Mouse (Mus musculus) heart, embryonic 14.5 days (tissue): ENCODE data around the gene Usp42. TPM values are rescaled to one million over a fixed set of nuclear protein-coding genes. Genes with fewer than 3 reads are reported as not detected.
A peak's percentile ranks its signal among the peaks of the same experiment; 100 is the strongest.

Source experiments
- ATAC-seq: fragments of 200-750 bp; cut with Nextera tagmentation; 2 replicates; pipeline ENCODE4 v1.8.0; 2017; ENCODE audit warnings: low read depth, moderate TSS enrichment; ENCODE audit not compliant: insufficient number of reproducible peaks, insufficient read depth, low FRiP score
- H3K27ac ChIP-seq, 2 experiments: fragments of 200-500 bp in 1 of 2; fragments of 300-500 bp in 1 of 2; sonication (generic) in 1 of 2; replicated peaks in 1 of 2; 2 replicates each; pipeline ENCODE4 v1.5.1; 2012 to 2014; ENCODE audit warnings: low read depth in 2 of 2, low read length in 2 of 2, control low read depth in 1 of 2, mild to moderate bottlenecking in 1 of 2, mixed read lengths in 1 of 2; ENCODE audit not compliant: control insufficient read depth in 1 of 2, insufficient read depth in 1 of 2
- H3K27me3 ChIP-seq: fragments of 300-500 bp; sonication (generic); 2 replicates; pipeline ENCODE4 v1.6.1; 2014; ENCODE audit warnings: mild to moderate bottlenecking, low read length, control low read depth; ENCODE audit not compliant: control insufficient read depth, insufficient read depth
- H3K36me3 ChIP-seq: fragments of 300-500 bp; sonication (generic); 2 replicates; pipeline ENCODE4 v1.6.1; 2014; ENCODE audit warnings: mild to moderate bottlenecking, control low read depth, low read length, mixed read lengths; ENCODE audit not compliant: control insufficient read depth, insufficient read depth
- H3K4me1 ChIP-seq, 2 experiments: fragments of 200-500 bp in 1 of 2; fragments of 300-500 bp in 1 of 2; sonication (generic) in 1 of 2; 2 replicates each; pipeline ENCODE4 v1.6.1; 2012 to 2014; ENCODE audit warnings: low read length in 2 of 2, control low read depth in 1 of 2, mixed read lengths in 1 of 2; ENCODE audit not compliant: control insufficient read depth in 2 of 2, insufficient read depth in 2 of 2
- H3K4me2 ChIP-seq: fragments of 300-500 bp; sonication (generic); 2 replicates; pipeline ENCODE4 v1.6.1; 2014; ENCODE audit warnings: mild to moderate bottlenecking, low read length
- H3K4me3 ChIP-seq, 2 experiments: fragments of 200-500 bp in 1 of 2; fragments of 300-500 bp in 1 of 2; sonication (generic) in 1 of 2; 2 replicates each; pipeline ENCODE4 v1.5.1; 2012 to 2014; ENCODE audit warnings: low read length in 2 of 2, mild to moderate bottlenecking in 2 of 2, control low read depth in 1 of 2, low read depth in 1 of 2, moderate library complexity in 1 of 2; ENCODE audit not compliant: control insufficient read depth in 1 of 2, insufficient read depth in 1 of 2
- H3K9ac ChIP-seq: fragments of 300-500 bp; sonication (generic); 2 replicates; pipeline ENCODE4 v1.6.1; 2014; ENCODE audit warnings: mild to moderate bottlenecking, low read length
- H3K9me3 ChIP-seq: fragments of 300-500 bp; sonication (generic); 2 replicates; pipeline ENCODE4 v1.6.1; 2016; ENCODE audit warnings: low read length, control low read depth; ENCODE audit not compliant: control insufficient read depth
- WGBS: fragments of 180-500 bp; shearing (Covaris S2); extraction: QIAGEN DNeasy Blood & Tissue Kit; methylation state at CpG from one replicate; pipeline ENCODE4 v1.1.7; 2014; 5-methylcytosine and 5-hydroxymethylcytosine counted together
- polyA plus RNA-seq: library from polyadenylated mRNA; unstranded; fragments of >200 nt; fragmentation: Nextera tagmentation; extraction: Ambion mirVana; gene quantifications from 2 replicates; pipeline ENCODE4 v1.2.1, GENCODE M21; 2014

The Usp42 gene
- polyA plus RNA-seq, 1 experiment from 2014 or later = 12.8 TPM

DNA sequence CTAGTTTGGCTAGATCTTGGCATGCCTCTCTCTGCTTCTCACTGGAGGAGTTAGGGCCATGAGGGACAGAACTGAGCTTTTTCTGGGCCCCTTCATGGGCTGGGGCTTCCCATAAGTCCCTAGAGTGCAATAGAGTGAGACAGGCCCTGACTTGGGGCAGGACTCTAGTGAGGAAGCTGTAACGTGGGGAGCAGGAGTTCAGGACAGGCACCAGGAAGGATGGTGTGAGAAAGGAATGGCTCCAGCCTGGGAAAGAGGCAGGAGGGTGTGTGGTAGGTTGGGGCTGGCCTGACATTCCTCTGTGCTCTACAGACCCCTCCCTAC, 26.5 kb downstream of the Usp42 start:
- Histone ChIP-seq H3K9ac (0 out of 2 replicates have a peak overlapping the region, but pooled peaks have one; percentile 5), H3K9me3 (no peaks in the 10 kb centered on the region), H3K27ac (peak overlapping the region; percentile 40 to 76), H3K36me3 (peaks cover 84% of the 10 kb centered on the region), H3K27me3 (no peaks in the 10 kb centered on the region), H3K4me2 (no peak overlapping the region), H3K4me3 (no peak overlapping the region), H3K4me1 (peaks cover 20 to 27% of the 10 kb centered on the region in 2 experiments)
- 36% methylated on average over 1 of the region's 1 CpGs for WGBS
- ATAC-seq = no peak; the same call in 1 of the 2 replicates

DNA sequence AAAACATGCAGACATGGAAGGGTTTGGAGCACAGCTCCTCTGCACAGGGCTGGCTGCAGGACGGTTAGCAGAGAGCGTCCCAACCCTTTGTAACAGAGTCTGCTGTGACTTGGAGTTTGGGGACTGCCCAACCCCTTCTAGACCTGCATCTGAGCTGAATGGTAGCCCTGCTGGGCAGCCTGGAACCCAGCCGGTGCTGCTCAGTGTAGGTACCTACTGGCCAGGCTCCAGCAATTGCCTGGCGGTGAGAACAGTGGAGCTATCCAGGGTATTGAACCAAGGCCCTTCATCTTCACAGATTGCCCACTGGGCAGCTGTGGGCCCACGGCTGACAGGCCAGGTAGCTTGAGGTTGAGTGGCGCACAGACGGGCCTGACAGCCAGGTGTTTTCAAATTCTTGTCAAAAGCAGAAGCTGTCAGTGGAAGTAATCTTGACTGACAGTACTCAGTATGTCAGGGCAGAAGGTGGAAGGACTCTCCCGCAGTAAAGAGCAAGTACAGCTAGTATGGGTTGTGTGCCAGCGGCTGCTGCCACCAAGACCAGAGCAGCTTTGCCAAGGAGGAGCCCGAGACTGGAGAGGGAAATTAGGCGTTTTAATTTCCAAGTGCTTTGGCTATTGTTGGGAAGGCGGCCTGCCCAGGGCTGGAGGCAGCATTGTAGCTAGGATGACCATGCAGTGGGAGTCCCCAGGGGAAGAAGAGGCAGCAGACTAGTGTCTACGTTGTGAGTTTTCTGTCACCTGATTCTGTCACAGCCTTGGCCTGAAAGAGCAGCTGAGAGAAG, 27.0 kb downstream of the Usp42 start:
- no peaks in the 10 kb centered on the region for H3K9me3 ChIP-seq
- no peaks in the 10 kb centered on the region for H3K27me3 ChIP-seq
- ATAC-seq = no peak
- peaks cover 20 to 27% of the 10 kb centered on the region in 2 experiments for H3K4me1 ChIP-seq
- no peak overlapping the region for H3K4me2 ChIP-seq
- H3K27ac ChIP-seq = peak overlapping the region; percentile 40 to 76; a peak in 2 of 4 replicates
- H3K4me3 ChIP-seq = no peak overlapping the region
- peaks cover 83% of the 10 kb centered on the region for H3K36me3 ChIP-seq
- 0 out of 2 replicates have a peak overlapping the region, but pooled peaks have one; percentile 5 for H3K9ac ChIP-seq
- WGBS = 72% methylated on average over 13 of the region's 13 CpGs

DNA sequence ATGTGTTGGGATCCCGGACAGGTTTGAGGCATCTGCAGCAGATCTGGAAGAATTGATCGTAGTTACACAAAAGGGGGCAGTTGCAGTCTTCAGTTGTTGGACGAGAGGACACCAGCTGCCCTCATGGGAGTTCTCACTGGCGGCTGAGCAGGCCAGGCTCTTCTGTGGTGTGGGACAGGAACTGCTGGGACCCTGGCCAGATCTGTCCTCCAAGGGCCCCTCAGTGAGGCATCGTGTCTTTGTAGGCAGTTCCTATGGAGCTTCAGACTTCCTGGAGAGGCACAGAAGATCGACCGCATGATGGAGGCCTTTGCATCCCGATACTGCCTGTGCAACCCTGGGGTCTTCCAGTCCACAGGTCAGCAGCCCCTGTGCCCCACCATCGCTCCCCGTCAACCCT, 31.0 kb downstream of the Usp42 start:
- WGBS = 88% methylated on average over 10 of the region's 10 CpGs
- H3K27ac ChIP-seq = no peak overlapping the region
- H3K27me3 ChIP-seq = no peaks in the 10 kb centered on the region
- no peaks in the 10 kb centered on the region for H3K9me3 ChIP-seq
- H3K36me3 ChIP-seq = peaks cover 72% of the 10 kb centered on the region
- no peak overlapping the region for H3K4me2 ChIP-seq
- H3K4me1 ChIP-seq = peaks cover 13 to 14% of the 10 kb centered on the region in 2 experiments
- no peak for ATAC-seq
- H3K4me3 ChIP-seq = no peak overlapping the region
- H3K9ac ChIP-seq = no peak overlapping the region

DNA sequence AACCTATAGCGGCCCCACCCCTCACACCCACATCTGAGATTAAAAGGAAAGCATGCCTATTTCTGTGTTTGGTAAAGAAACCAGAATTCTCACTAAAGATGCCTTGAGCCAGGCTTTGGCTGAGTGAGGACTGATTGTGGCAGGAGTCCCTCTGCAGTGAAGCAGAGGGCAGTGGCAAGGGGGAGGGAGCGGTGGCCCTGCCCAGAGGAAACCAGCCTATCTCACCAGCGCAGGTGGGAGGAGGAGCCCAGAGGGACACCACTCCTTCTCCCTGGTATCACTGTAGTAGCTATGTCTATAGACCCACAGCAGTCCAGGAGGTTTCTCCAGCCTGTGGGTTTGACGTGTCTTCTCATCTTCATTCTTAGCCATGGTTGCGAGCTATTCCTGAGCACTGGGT, 31.8 kb downstream of the Usp42 start:
- Histone ChIP-seq H3K4me1 (peaks cover 5 to 6% of the 10 kb centered on the region in 2 experiments), H3K27ac (no peak overlapping the region), H3K9me3 (no peaks in the 10 kb centered on the region), H3K36me3 (peaks cover 79% of the 10 kb centered on the region), H3K9ac (no peak overlapping the region), H3K4me2 (no peak overlapping the region), H3K27me3 (no peaks in the 10 kb centered on the region), H3K4me3 (no peak overlapping the region)
- ATAC-seq = no peak
- WGBS = 89% methylated on average over 5 of the region's 5 CpGs

DNA sequence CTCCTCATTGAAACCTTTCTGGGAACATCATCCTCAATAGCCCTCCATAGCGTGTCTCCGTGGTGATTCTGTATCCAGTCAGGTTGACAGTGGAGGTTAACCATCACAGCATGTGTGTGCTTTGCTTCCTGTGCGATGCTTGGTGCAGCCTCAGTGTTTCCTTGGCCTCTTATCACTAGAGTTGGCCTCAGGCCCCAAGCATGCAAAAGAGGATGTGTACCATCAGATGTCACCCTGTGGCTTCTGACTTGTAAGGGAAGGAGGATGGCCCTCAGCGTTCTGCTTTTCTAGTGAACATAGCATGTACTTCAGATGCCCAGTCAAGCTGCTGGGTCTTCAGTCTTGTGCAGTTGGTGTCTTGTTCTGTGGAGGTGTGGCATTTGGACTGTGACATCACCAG, 33.6 kb downstream of the Usp42 start:
- Histone ChIP-seq H3K36me3 (peaks cover 79% of the 10 kb centered on the region), H3K27me3 (no peaks in the 10 kb centered on the region), H3K4me1 (no peaks in the 10 kb centered on the region), H3K4me2 (no peak overlapping the region), H3K4me3 (no peak overlapping the region), H3K9me3 (no peaks in the 10 kb centered on the region), H3K9ac (no peak overlapping the region), H3K27ac (no peak overlapping the region)
- 76% methylated on average over 4 of the region's 4 CpGs for WGBS
- ATAC-seq = no peak

DNA sequence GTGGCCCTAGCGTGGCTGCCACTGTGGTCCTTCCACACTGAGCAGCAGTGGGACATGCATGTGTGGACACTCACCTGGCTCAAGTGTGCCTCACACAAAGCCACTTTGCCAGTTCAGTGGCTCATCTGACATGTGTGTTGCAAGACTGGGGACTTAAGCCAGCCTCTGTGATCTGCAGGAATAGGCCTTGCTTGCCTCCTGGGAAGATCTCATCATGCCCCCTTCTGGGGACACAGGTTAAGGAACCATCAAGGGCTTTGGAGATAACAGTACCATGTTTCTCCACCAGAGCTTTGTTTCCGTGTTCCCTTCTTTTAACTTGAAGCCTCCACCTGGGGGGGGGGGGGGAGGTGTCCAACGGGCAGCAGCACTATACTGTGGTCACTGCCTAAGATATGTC, 35.8 kb downstream of the Usp42 start:
- Histone ChIP-seq H3K9ac (no peak overlapping the region), H3K27ac (no peak overlapping the region), H3K27me3 (no peaks in the 10 kb centered on the region), H3K4me3 (no peak overlapping the region), H3K9me3 (no peaks in the 10 kb centered on the region), H3K4me2 (no peak overlapping the region), H3K4me1 (no peaks in the 10 kb centered on the region), H3K36me3 (peaks cover 79% of the 10 kb centered on the region)
- no peak for ATAC-seq
- 66% methylated on average over 3 of the region's 3 CpGs for WGBS

DNA sequence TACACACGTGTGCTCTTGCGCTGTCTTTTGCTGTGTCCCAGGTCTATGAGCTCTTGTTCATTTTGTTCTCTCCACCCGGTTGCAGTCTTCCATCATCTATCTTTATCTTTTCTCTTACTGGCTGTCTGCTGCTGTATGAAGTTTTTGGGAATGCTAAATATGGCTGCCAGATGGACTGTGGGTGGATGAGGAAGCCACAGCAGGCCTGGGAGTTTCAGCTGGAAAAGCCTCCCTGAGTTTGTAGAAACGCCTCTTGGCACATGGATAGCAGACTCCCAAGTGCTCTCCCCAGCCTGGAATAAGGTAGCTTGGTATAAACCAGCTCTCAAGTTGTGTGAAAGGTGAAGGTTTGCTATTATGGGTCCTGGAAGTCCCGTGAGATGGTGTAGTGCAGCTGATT, 41.2 kb downstream of the Usp42 start:
- no peaks in the 10 kb centered on the region for H3K27me3 ChIP-seq
- peaks cover 86% of the 10 kb centered on the region for H3K36me3 ChIP-seq
- H3K9ac ChIP-seq = no peak overlapping the region
- 88% methylated on average over 5 of the region's 5 CpGs for WGBS
- no peak overlapping the region for H3K4me3 ChIP-seq
- no peaks in the 10 kb centered on the region for H3K9me3 ChIP-seq
- H3K27ac ChIP-seq = no peak overlapping the region
- ATAC-seq = no peak
- no peak overlapping the region for H3K4me2 ChIP-seq
- H3K4me1 ChIP-seq = no peaks in the 10 kb centered on the region

DNA sequence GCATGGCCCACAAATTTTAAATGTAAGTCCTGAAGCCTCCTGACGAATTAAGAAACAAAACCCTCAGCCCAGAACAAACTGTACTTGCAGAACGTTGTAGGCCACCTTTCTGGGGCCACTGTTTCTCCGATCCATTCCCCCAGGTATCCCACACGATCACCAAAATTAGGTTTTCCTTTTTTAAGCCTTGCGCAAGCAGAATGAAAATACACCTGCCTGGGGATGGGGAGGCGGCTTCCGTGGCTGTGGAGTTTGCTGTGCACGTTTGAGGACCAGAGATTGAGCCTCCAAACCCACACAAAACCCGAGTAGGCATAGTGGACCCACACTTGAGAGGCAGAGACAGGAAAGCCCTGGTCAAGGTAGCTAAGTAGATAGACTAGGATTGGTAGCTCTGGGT, 41.7 kb downstream of the Usp42 start:
- Histone ChIP-seq H3K4me1 (no peaks in the 10 kb centered on the region), H3K9ac (no peak overlapping the region), H3K9me3 (no peaks in the 10 kb centered on the region), H3K4me2 (no peak overlapping the region), H3K27ac (no peak overlapping the region), H3K27me3 (no peaks in the 10 kb centered on the region), H3K36me3 (peaks cover 85% of the 10 kb centered on the region), H3K4me3 (no peak overlapping the region)
- no peak for ATAC-seq
- WGBS = 90% methylated on average over 9 of the region's 9 CpGs
